Mouse (Mus musculus) layer of hippocampus, adult 6 months (tissue): ENCODE measurements around the gene Tln2. TPM values are rescaled to one million over a fixed set of nuclear protein-coding genes. Genes with fewer than 3 reads are reported as not detected.

Experiments used
- long read RNA-seq, 2 experiments: library from polyadenylated mRNA; unstranded; transcript quantifications; one replicate each; pipeline ENCODE4 v2.0.0; 2019 to 2020
- microRNA-seq: library from miRNA; unstranded; fragments of <30 nt; microRNA quantifications from one replicate; pipeline ENCODE4 v1.2.0, GENCODE M21; 2020
- polyA plus RNA-seq: library from polyadenylated mRNA; unstranded; fragments of <200 nt; fragmentation: Nextera tagmentation; gene quantifications from 2 replicates; pipeline ENCODE4 v1.2.3, GENCODE M21; 2021

Tln2 gene
- polyA plus RNA-seq: 87.8 and 112 TPM in 2 replicates
- long read RNA-seq, experiment 1, partial matches to known transcripts: 104 of 123 reads
- long read RNA-seq, experiment 1, other reads (novel, unspliced or antisense): 19 of 123 reads
- long read RNA-seq, experiment 2, partial matches to known transcripts: 50 of 96 reads
- long read RNA-seq, experiment 2, other reads (novel, unspliced or antisense): 46 of 96 reads

DNA sequence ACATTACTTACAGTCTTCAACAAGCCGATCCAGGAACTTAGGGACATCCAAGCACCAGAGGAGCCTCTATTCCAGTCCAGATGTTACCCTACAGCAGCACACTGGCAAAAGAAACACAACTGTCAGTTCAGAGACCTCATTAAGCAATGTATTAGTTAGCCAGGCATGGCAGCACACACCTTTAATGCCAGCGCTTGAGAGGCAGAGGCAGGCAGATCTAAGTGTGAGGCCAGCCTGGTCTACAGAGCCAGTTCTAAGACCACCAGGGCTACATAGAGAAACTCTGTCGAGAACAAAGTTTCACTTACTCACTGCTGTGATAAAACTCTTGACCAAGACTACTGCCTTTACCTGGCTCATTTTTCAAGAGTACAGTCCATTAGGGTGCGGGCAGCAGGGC, at the start of gene Tln2:
Gene Tln2, minus strand, starts transcription at position 101 of the 400 bp plus-strand sequence.

Small RNAs within 50 kb of the gene (microRNA-seq; reads per million reads assigned to microRNA genes)
- gene Mir190a: 5.4 reads per million, percentile 19 among the genes with 10 or more reads in this experiment

Other genes with a start within 250 kb of the Tln2 start
- 1.7 and 2.5 TPM in 2 replicates for gene C2cd4b, start 199.7 kb upstream of the Tln2 start, polyA plus RNA-seq